Comparison of ENCODE assay signal across 8 mouse cellular contexts in genomic region chr17:23960084-23960738, GRCm38 (mm10). TPM values are rescaled to one million over a fixed set of nuclear protein-coding genes. Genes with fewer than 3 reads are reported as not detected.
A peak's percentile ranks its signal among the peaks of the same experiment; 100 is the strongest.
DNase-seq lines count a peak whose midpoint lies in the region; ATAC-seq and TF ChIP-seq lines count a peak whose summit lies in the region.

No protein-coding gene starts in this region.

- WGBS in forebrain, embryonic 15.5 days, result 41% methylated on average over 3 of the region's 3 CpGs

- H3K27me3 ChIP-seq in MEL (ENCODE audit: control insufficient read depth in 1 of 2, insufficient read depth in 2 of 2, low read length in 2 of 2), result peaks cover 0 to under 1% of the 10 kb centered on the region in 2 experiments; a peak in 1 of 4 replicates
- H3K27me3 ChIP-seq in forebrain, embryonic 15.5 days, result no peaks in the 10 kb centered on the region

- H3K4me1 ChIP-seq in MEL (ENCODE audit: control insufficient read depth in 1 of 2, insufficient read depth in 2 of 2, low read length in 2 of 2), result peaks cover 0 to 3% of the 10 kb centered on the region in 2 experiments; a peak in 1 of 4 replicates
- no peaks in the 10 kb centered on the region for H3K4me1 ChIP-seq in forebrain, embryonic 15.5 days

- H3K79me2 ChIP-seq in MEL (ENCODE audit: control insufficient read depth, insufficient read depth, low read length, poor library complexity), result no peaks in the 10 kb centered on the region

- no peak for TF ChIP-seq EP300 in MEL (IDR thresholded peaks at IDR 0.05; ENCODE audit: low read depth in 1 of 2, low read length in 2 of 2)

- peak; percentile 96 for TF ChIP-seq RAD21 in MEL (IDR thresholded peaks at IDR 0.05; ENCODE audit: low read depth, low read length)

- no peaks in the 10 kb centered on the region for H3K9me3 ChIP-seq in MEL (replicated peaks; ENCODE audit: insufficient read depth, low read length)
- no peaks in the 10 kb centered on the region for H3K9me3 ChIP-seq in forebrain, embryonic 15.5 days

- no peak overlapping the region for H3K4me3 ChIP-seq in MEL (ENCODE audit: control insufficient read depth in 1 of 2, insufficient read depth in 1 of 2, low read depth in 2 of 2, low read length in 2 of 2)
- H3K4me3 ChIP-seq in forebrain, embryonic 15.5 days, result no peak overlapping the region

- H3K27ac ChIP-seq in MEL (ENCODE audit: control insufficient read depth, low read depth, low read length), result no peak overlapping the region
- no peak overlapping the region for H3K27ac ChIP-seq in forebrain, embryonic 15.5 days (replicated peaks)

- H3K9ac ChIP-seq in MEL (ENCODE audit: control insufficient read depth, low read depth, low read length, poor library complexity, severe bottlenecking), result no peak overlapping the region
- no peak overlapping the region for H3K9ac ChIP-seq in forebrain, embryonic 15.5 days (replicated peaks)

- intact Hi-C loops in heart, postnatal 25 days (cut with DNase I), result loop anchor here (1.0 kb wide), 3 partner anchors 86 to 186 kb away; no protein-coding TSS in a partner anchor

- TF ChIP-seq POLR2A in MEL (IDR thresholded peaks at IDR 0.05; ENCODE audit: control insufficient read depth in 1 of 2, insufficient read depth in 1 of 2, low read depth in 1 of 2, low read length in 2 of 2, poor library complexity in 1 of 2), result no peak

- peak; percentile 95 to 98 (median 96) for TF ChIP-seq CTCF in MEL (IDR thresholded peaks at IDR 0.05 in 2 of 3, conservative IDR thresholded peaks at IDR 0.05 in 1 of 3; ENCODE audit: control insufficient read depth in 1 of 3, insufficient read depth in 1 of 3, low read depth in 2 of 3, low read length in 3 of 3, poor library complexity in 1 of 3, severe bottlenecking in 1 of 3)

- H3K4me2 ChIP-seq in forebrain, embryonic 15.5 days (replicated peaks), result no peak overlapping the region

- DNase-seq in MEL (ENCODE audit: low read depth, low spot score), result peak; percentile 84
- peak; percentile 62 for DNase-seq in cerebellum, adult 11-12 months
- peak; percentile 42 for DNase-seq in heart, postnatal 25 days (ENCODE audit: low spot score)
- peak; percentile 90 for DNase-seq in layer of hippocampus, adult 11-12 months (ENCODE audit: low spot score)
- peak; percentile 64 to 76 for DNase-seq in lung, adult 18-20 months
- peak; percentile 72 for DNase-seq in testis, postnatal 14 days (ENCODE audit: low spot score)

- no peaks in the 10 kb centered on the region; a peak in 1 of 4 replicates for H3K36me3 ChIP-seq in MEL (ENCODE audit: control insufficient read depth in 1 of 2, insufficient read depth in 2 of 2, low read length in 2 of 2)
- no peaks in the 10 kb centered on the region for H3K36me3 ChIP-seq in forebrain, embryonic 15.5 days

- peak; percentile 87 for ATAC-seq in forebrain, embryonic 15.5 days (replicated peaks)
- ATAC-seq in neutrophil, adult 5-6 weeks (ENCODE audit: extremely low read depth, insufficient number of reproducible peaks, low FRiP score, poor library complexity, severe bottlenecking), result peak; percentile 64

TF ChIP-seq in MEL, 35 proteins besides CTCF, POLR2A, EP300 and RAD21:
- TF ChIP-seq CHD1 (IDR thresholded peaks at IDR 0.05; ENCODE audit: low read depth, low read length) (no peak), MYB (IDR thresholded peaks at IDR 0.05; ENCODE audit: low read depth, low read length) (no peak), TAL1 (IDR thresholded peaks at IDR 0.05; ENCODE audit: low read length) (no peak), HCFC1 (IDR thresholded peaks at IDR 0.05; ENCODE audit: low read depth, low read length) (0 out of 2 replicates have a peak, but pooled peaks have one; percentile 30), CHD2 (IDR thresholded peaks at IDR 0.05; ENCODE audit: low read length) (no peak), NRF1 (IDR thresholded peaks at IDR 0.05; ENCODE audit: insufficient read depth, low read depth, low read length, poor library complexity, severe bottlenecking) (no peak), MYC (IDR thresholded peaks at IDR 0.05; ENCODE audit: low read depth, low read length) (no peak), ZNF384 (IDR thresholded peaks at IDR 0.05; ENCODE audit: low read depth, low read length) (no peak; the same call in 1 of the 2 replicates), BHLHE40 (IDR thresholded peaks at IDR 0.05; ENCODE audit: borderline replicate concordance, low read depth, low read length) (0 out of 2 replicates have a peak, but pooled peaks have one; percentile 19), GATA1 (IDR thresholded peaks at IDR 0.05; ENCODE audit: low read depth, low read length) (no peak), JUND (IDR thresholded peaks at IDR 0.05; ENCODE audit: low read depth, low read length) (no peak), USF1 (IDR thresholded peaks at IDR 0.05; ENCODE audit: low read depth, low read length) (no peak), TCF12 (IDR thresholded peaks at IDR 0.05; ENCODE audit: low read depth, low read length) (no peak), ZKSCAN1 (IDR thresholded peaks at IDR 0.05; ENCODE audit: low read depth, low read length) (no peak), ZMIZ1 (IDR thresholded peaks at IDR 0.05; ENCODE audit: low read depth, low read length) (no peak), RCOR1 (IDR thresholded peaks at IDR 0.05; ENCODE audit: low read depth, low read length) (no peak), ZC3H11A (IDR thresholded peaks at IDR 0.05; ENCODE audit: low read depth, low read length) (peak; percentile 78), MAZ (IDR thresholded peaks at IDR 0.05; ENCODE audit: low read depth, low read length) (no peak), TBP (IDR thresholded peaks at IDR 0.05; ENCODE audit: low read depth, low read length) (no peak), E2F4 (IDR thresholded peaks at IDR 0.05; ENCODE audit: borderline replicate concordance, low read depth, low read length) (no peak), MAX (IDR thresholded peaks at IDR 0.05; ENCODE audit: low read length) (no peak), NELFE (IDR thresholded peaks at IDR 0.05; ENCODE audit: low read depth, low read length) (no peak), ETS1 (IDR thresholded peaks at IDR 0.05; ENCODE audit: low read depth, low read length) (no peak), MEF2A (IDR thresholded peaks at IDR 0.05; ENCODE audit: extremely low read depth, insufficient replicate concordance, low read depth, low read length, poor library complexity, severe bottlenecking) (no peak), SMC3 (IDR thresholded peaks at IDR 0.05; ENCODE audit: low read depth, low read length) (peak; percentile 87), SIN3A (IDR thresholded peaks at IDR 0.05; ENCODE audit: low read length) (peak; percentile 38; the same call in 1 of the 2 replicates), POLR2AphosphoS2 (IDR thresholded peaks at IDR 0.05; ENCODE audit: low read length) (no peak), KAT2A (conservative IDR thresholded peaks at IDR 0.05; ENCODE audit: low read depth, low read length) (no peak), UBTF (IDR thresholded peaks at IDR 0.05; ENCODE audit: borderline replicate concordance, insufficient read depth, low read depth, low read length) (no peak), POLR2AphosphoS5 (IDR thresholded peaks at IDR 0.05; ENCODE audit: borderline replicate concordance, low read depth, low read length) (no peak), MAFK (IDR thresholded peaks at IDR 0.05; ENCODE audit: borderline replicate concordance, low read depth, low read length) (no peak), ELF1 (IDR thresholded peaks at IDR 0.05; ENCODE audit: low read depth, low read length) (peak; percentile 31; the same call in 1 of the 2 replicates), GABPA (IDR thresholded peaks at IDR 0.05; ENCODE audit: low read depth, low read length) (no peak), USF2 (IDR thresholded peaks at IDR 0.05; ENCODE audit: borderline replicate concordance in 1 of 2, insufficient read depth in 1 of 2, low read depth in 1 of 2, low read length in 2 of 2) (no peak), MXI1 (IDR thresholded peaks at IDR 0.05; ENCODE audit: low read depth, low read length) (no peak)
TF ChIP-seq in MEL: peak in this region for 6.

RNA-seq across cellular contexts. Expression of gene Sbpl, which starts 5.1 kb away (rescaled TPM):
- not detected in 2 replicates for total RNA-seq in MEL (2012; rRNA removed)
- not detected for polyA plus RNA-seq in MEL (2012; ENCODE audit: insufficient read depth in 1 of 2, insufficient read length in 2 of 2, low read depth in 1 of 2, low replicate concordance in 2 of 2, missing spikeins in 1 of 2)
- not detected in 2 replicates for polyA plus RNA-seq in forebrain, embryonic 15.5 days (2015; fragmentation: Nextera tagmentation; extraction: Ambion mirVana)
- not detected for total RNA-seq in heart, postnatal 25 days (2021)
- not detected in 2 replicates for total RNA-seq in neutrophil, adult 5-6 weeks (2017)

RNA-seq across cellular contexts. Expression of gene Sbp, which starts 18.7 kb away (rescaled TPM):
- total RNA-seq in MEL (2012; rRNA removed), result not detected in 2 replicates
- not detected for polyA plus RNA-seq in MEL (2012; ENCODE audit: insufficient read depth in 1 of 2, insufficient read length in 2 of 2, low read depth in 1 of 2, low replicate concordance in 2 of 2, missing spikeins in 1 of 2)
- not detected in 2 replicates for polyA plus RNA-seq in forebrain, embryonic 15.5 days (2015; fragmentation: Nextera tagmentation; extraction: Ambion mirVana)
- not detected for total RNA-seq in heart, postnatal 25 days (2021)
- not detected in 2 replicates for total RNA-seq in neutrophil, adult 5-6 weeks (2017)

RNA-seq across cellular contexts. Expression of gene Prss30, which starts 20.2 kb away (rescaled TPM):
- not detected in 2 replicates for total RNA-seq in MEL (2012; rRNA removed)
- polyA plus RNA-seq in MEL (2012; ENCODE audit: insufficient read depth in 1 of 2, insufficient read length in 2 of 2, low read depth in 1 of 2, low replicate concordance in 2 of 2, missing spikeins in 1 of 2), result not detected
- not detected in 2 replicates for polyA plus RNA-seq in forebrain, embryonic 15.5 days (2015; fragmentation: Nextera tagmentation; extraction: Ambion mirVana)
- total RNA-seq in heart, postnatal 25 days (2021), result not detected
- total RNA-seq in neutrophil, adult 5-6 weeks (2017), result not detected in 2 replicates

RNA-seq across cellular contexts. Expression of gene Prss22, which starts 37.7 kb away (rescaled TPM):
- not detected in 2 replicates for total RNA-seq in MEL (2012; rRNA removed)
- not detected for polyA plus RNA-seq in MEL (2012; ENCODE audit: insufficient read depth in 1 of 2, insufficient read length in 2 of 2, low read depth in 1 of 2, low replicate concordance in 2 of 2, missing spikeins in 1 of 2)
- not detected in 2 replicates for polyA plus RNA-seq in forebrain, embryonic 15.5 days (2015; fragmentation: Nextera tagmentation; extraction: Ambion mirVana)
- not detected for total RNA-seq in heart, postnatal 25 days (2021)
- 3.2 and 3.7 TPM in 2 replicates for total RNA-seq in neutrophil, adult 5-6 weeks (2017)

RNA-seq across cellular contexts. Expression of gene Dcpp3, which starts 43.0 kb away (rescaled TPM):
- not detected in 2 replicates for total RNA-seq in MEL (2012; rRNA removed)
- polyA plus RNA-seq in MEL (2012; ENCODE audit: insufficient read depth in 1 of 2, insufficient read length in 2 of 2, low read depth in 1 of 2, low replicate concordance in 2 of 2, missing spikeins in 1 of 2), result not detected
- not detected in 2 replicates for polyA plus RNA-seq in forebrain, embryonic 15.5 days (2015; fragmentation: Nextera tagmentation; extraction: Ambion mirVana)
- total RNA-seq in heart, postnatal 25 days (2021), result not detected
- total RNA-seq in neutrophil, adult 5-6 weeks (2017), result not detected in 2 replicates
